Mouse (Mus musculus) MEL (cell line): ENCODE measurements at regions not wholly inside any gene's neighbourhood (a gene's known extent, or its start where the extent isn't known, plus 50 kb on each side); places are given as distances from the start of the nearest gene placed in this dataset.

Experiments
- DNase-seq: peaks from one replicate; pipeline ENCODE4 v3.0.0; 2011; ENCODE audit warnings: low read depth, low spot score
- H3K27ac ChIP-seq: 2 replicates; pipeline ENCODE4 v1.5.1; 2012; ENCODE audit warnings: low read depth, mild to moderate bottlenecking, control low read depth, low read length, moderate library complexity; ENCODE audit not compliant: control insufficient read depth
- H3K27me3 ChIP-seq, 2 experiments: fragments of 150-350 bp in 1 of 2; sonication (generic) in 1 of 2; 2 replicates each; pipeline ENCODE4 v1.6.1; 2012; ENCODE audit warnings: low read length in 2 of 2, mild to moderate bottlenecking in 2 of 2, improper control_type of control experiment in 1 of 2, moderate library complexity in 1 of 2; ENCODE audit not compliant: insufficient read depth in 2 of 2, control insufficient read depth in 1 of 2
- H3K36me3 ChIP-seq, 2 experiments: 2 replicates each; pipeline ENCODE4 v1.6.1; 2012 to 2014; ENCODE audit warnings: low read length in 2 of 2, improper control_type of control experiment in 1 of 2, inconsistent platforms in 1 of 2, mild to moderate bottlenecking in 1 of 2; ENCODE audit not compliant: insufficient read depth in 2 of 2, control insufficient read depth in 1 of 2
- H3K4me1 ChIP-seq, 2 experiments: fragments of 150-350 bp in 1 of 2; sonication (generic) in 1 of 2; 2 replicates each; pipeline ENCODE4 v1.6.1; 2012; ENCODE audit warnings: low read length in 2 of 2, improper control_type of control experiment in 1 of 2, mild to moderate bottlenecking in 1 of 2; ENCODE audit not compliant: insufficient read depth in 2 of 2, control insufficient read depth in 1 of 2
- H3K4me3 ChIP-seq, 2 experiments: fragments of 150-350 bp in 1 of 2; sonication (generic) in 1 of 2; 2 replicates each; pipeline ENCODE4 v1.5.1; 2012; ENCODE audit warnings: low read depth in 2 of 2, low read length in 2 of 2, mild to moderate bottlenecking in 2 of 2, moderate library complexity in 2 of 2, control low read depth in 1 of 2, improper control_type of control experiment in 1 of 2; ENCODE audit not compliant: control insufficient read depth in 1 of 2, insufficient read depth in 1 of 2
- H3K79me2 ChIP-seq: 2 replicates; pipeline ENCODE4 v1.6.1; 2012; ENCODE audit warnings: mild to moderate bottlenecking, low read length, moderate library complexity; ENCODE audit not compliant: control insufficient read depth, poor library complexity, insufficient read depth
- H3K9ac ChIP-seq: 2 replicates; pipeline ENCODE4 v1.6.1; 2012; ENCODE audit warnings: low read depth, mild to moderate bottlenecking, control low read depth, low read length, moderate library complexity; ENCODE audit not compliant: control insufficient read depth, poor library complexity, severe bottlenecking
- H3K9me3 ChIP-seq: fragments of 150-350 bp; sonication (generic); replicated peaks from 2 replicates; pipeline ENCODE4 v1.6.1; 2012; ENCODE audit warnings: mild to moderate bottlenecking, low read length, improper control_type of control experiment, moderate library complexity; ENCODE audit not compliant: insufficient read depth
- BHLHE40 ChIP-seq: IDR thresholded peaks from 2 replicates; pipeline ENCODE4 v1.6.1; 2012; ENCODE audit warnings: low read depth, mild to moderate bottlenecking, inconsistent platforms, low read length, improper control_type of control experiment, borderline replicate concordance
- E2F4 ChIP-seq: IDR thresholded peaks from 2 replicates; pipeline ENCODE4 v1.6.1; 2011; ENCODE audit warnings: low read depth, low read length, improper control_type of control experiment, borderline replicate concordance
- ELF1 ChIP-seq: IDR thresholded peaks from 2 replicates; pipeline ENCODE4 v1.6.1; 2014; ENCODE audit warnings: low read depth, mild to moderate bottlenecking, inconsistent platforms, low read length, improper control_type of control experiment, moderate library complexity
- ETS1 ChIP-seq: IDR thresholded peaks from 2 replicates; pipeline ENCODE4 v1.6.1; 2012; ENCODE audit warnings: low read depth, mild to moderate bottlenecking, inconsistent platforms, low read length, improper control_type of control experiment, moderate library complexity
- HCFC1 ChIP-seq: IDR thresholded peaks from 2 replicates; pipeline ENCODE4 v1.6.1; 2012; ENCODE audit warnings: low read depth, mild to moderate bottlenecking, inconsistent platforms, low read length, improper control_type of control experiment, moderate library complexity
- KAT2A ChIP-seq: conservative IDR thresholded peaks from 2 replicates; pipeline ENCODE4 v1.6.1; 2012; ENCODE audit warnings: low read depth, low read length, improper control_type of control experiment, inconsistent platforms
- MAX ChIP-seq: IDR thresholded peaks from 2 replicates; pipeline ENCODE4 v1.6.1; 2011; ENCODE audit warnings: low read length, improper control_type of control experiment
- MYC ChIP-seq: IDR thresholded peaks from 2 replicates; pipeline ENCODE4 v1.6.1; 2011; ENCODE audit warnings: low read depth, mild to moderate bottlenecking, low read length, improper control_type of control experiment, moderate library complexity
- NRF1 ChIP-seq: IDR thresholded peaks from 2 replicates; pipeline ENCODE4 v1.6.1; 2014; ENCODE audit warnings: low read depth, mild to moderate bottlenecking, inconsistent platforms, low read length, improper control_type of control experiment, moderate library complexity; ENCODE audit not compliant: poor library complexity, insufficient read depth, severe bottlenecking
- POLR2A ChIP-seq, 2 experiments: IDR thresholded peaks; 2 replicates each; pipeline ENCODE4 v1.6.1; 2011 to 2012; ENCODE audit warnings: low read length in 2 of 2, mild to moderate bottlenecking in 2 of 2, control low read depth in 1 of 2, improper control_type of control experiment in 1 of 2, low read depth in 1 of 2, moderate library complexity in 1 of 2; ENCODE audit not compliant: control insufficient read depth in 1 of 2, insufficient read depth in 1 of 2, poor library complexity in 1 of 2
- POLR2AphosphoS2 ChIP-seq: IDR thresholded peaks from 2 replicates; pipeline ENCODE4 v1.6.1; 2011; ENCODE audit warnings: low read length, improper control_type of control experiment
- POLR2AphosphoS5 ChIP-seq: IDR thresholded peaks from 2 replicates; pipeline ENCODE4 v1.6.1; 2012; ENCODE audit warnings: low read depth, borderline replicate concordance, mild to moderate bottlenecking, inconsistent platforms, low read length, moderate library complexity, mixed read lengths
- RAD21 ChIP-seq: IDR thresholded peaks from 2 replicates; pipeline ENCODE4 v1.6.1; 2011; ENCODE audit warnings: mild to moderate bottlenecking, low read depth, low read length, improper control_type of control experiment
- SIN3A ChIP-seq: IDR thresholded peaks from 2 replicates; pipeline ENCODE4 v1.6.1; 2012; ENCODE audit warnings: low read length, improper control_type of control experiment, inconsistent platforms
- SMC3 ChIP-seq: IDR thresholded peaks from 2 replicates; pipeline ENCODE4 v1.6.1; 2011; ENCODE audit warnings: low read depth, low read length, improper control_type of control experiment
- TBP ChIP-seq: IDR thresholded peaks from 2 replicates; pipeline ENCODE4 v1.8.0; 2011; ENCODE audit warnings: low read depth, low read length, improper control_type of control experiment
- UBTF ChIP-seq: IDR thresholded peaks from 2 replicates; pipeline ENCODE4 v1.6.1; 2012; ENCODE audit warnings: low read depth, mild to moderate bottlenecking, inconsistent platforms, low read length, improper control_type of control experiment, moderate library complexity, borderline replicate concordance; ENCODE audit not compliant: insufficient read depth
- USF1 ChIP-seq: IDR thresholded peaks from 2 replicates; pipeline ENCODE4 v1.6.1; 2014; ENCODE audit warnings: low read depth, mild to moderate bottlenecking, inconsistent platforms, low read length, improper control_type of control experiment, moderate library complexity
- ZC3H11A ChIP-seq: IDR thresholded peaks from 2 replicates; pipeline ENCODE4 v1.6.1; 2012; ENCODE audit warnings: low read depth, mild to moderate bottlenecking, inconsistent platforms, low read length, improper control_type of control experiment
- ZKSCAN1 ChIP-seq: IDR thresholded peaks from 2 replicates; pipeline ENCODE4 v1.6.1; 2012; ENCODE audit warnings: low read depth, mild to moderate bottlenecking, inconsistent platforms, low read length, improper control_type of control experiment, moderate library complexity
- ZMIZ1 ChIP-seq: IDR thresholded peaks from 2 replicates; pipeline ENCODE4 v1.6.1; 2012; ENCODE audit warnings: low read depth, mild to moderate bottlenecking, inconsistent platforms, low read length, improper control_type of control experiment, moderate library complexity

GRCm38 (mm10) chr4:9123396-9124031 is 884.7 kb upstream of the Car8 start:
- TF ChIP-seq NRF1 (no peak), ZKSCAN1 (no peak), RAD21 (no peak), UBTF (no peak), ELF1 (no peak), POLR2AphosphoS5 (no peak), TBP (no peak)
- TF ChIP-seq, all 39 proteins: peak for 0
- Histone ChIP-seq H3K36me3 (no peaks in the 10 kb centered on the region), H3K27me3 (no peaks in the 10 kb centered on the region; a peak in 1 of 4 replicates), H3K4me1 (no peaks in the 10 kb centered on the region), H3K4me3 (no peak overlapping the region), H3K79me2 (no peaks in the 10 kb centered on the region), H3K9ac (no peak overlapping the region), H3K27ac (no peak overlapping the region), H3K9me3 (no peaks in the 10 kb centered on the region)
- no peak for DNase-seq

- DNase-seq: no peak
- TF ChIP-seq MYC (no peak), ZC3H11A (no peak), E2F4 (no peak), POLR2AphosphoS2 (no peak)
- Histone ChIP-seq H3K9ac (no peak overlapping the region), H3K4me1 (no peaks in the 10 kb centered on the region), H3K27ac (no peak overlapping the region), H3K79me2 (no peaks in the 10 kb centered on the region), H3K27me3 (no peaks in the 10 kb centered on the region; a peak in 1 of 4 replicates), H3K9me3 (no peaks in the 10 kb centered on the region), H3K4me3 (no peak overlapping the region), H3K36me3 (no peaks in the 10 kb centered on the region)
Measured at GRCm38 (mm10) chr4:9122639-9123286, 883.9 kb upstream of the Car8 start.

GRCm38 (mm10) chr4:9116955-9117647 is 878.3 kb upstream of the Car8 start:
- no peaks in the 10 kb centered on the region for H3K9me3 ChIP-seq
- TF ChIP-seq KAT2A: no peak
- no peak for TF ChIP-seq RAD21
- no peak for TF ChIP-seq ETS1
- TF ChIP-seq ZKSCAN1: no peak
- no peak for TF ChIP-seq POLR2A (IDR thresholded peaks at IDR 0.05; ENCODE audit: control insufficient read depth in 1 of 2, insufficient read depth in 1 of 2, low read depth in 1 of 2, low read length in 2 of 2, poor library complexity in 1 of 2)
- no peak for TF ChIP-seq SIN3A
- TF ChIP-seq USF1: no peak
- TF ChIP-seq ZMIZ1: no peak
- TF ChIP-seq SMC3: no peak
- TF ChIP-seq POLR2AphosphoS5: no peak
- no peak for TF ChIP-seq ELF1
- no peak for TF ChIP-seq BHLHE40
- no peak for TF ChIP-seq MYC
- no peak for TF ChIP-seq MAX
- TF ChIP-seq POLR2AphosphoS2: no peak
- TF ChIP-seq HCFC1: no peak
- TF ChIP-seq, all 39 proteins: peak for 0
- no peak overlapping the region for H3K9ac ChIP-seq
- no peak overlapping the region for H3K27ac ChIP-seq
- no peaks in the 10 kb centered on the region for H3K27me3 ChIP-seq
- peaks cover 0 to 4% of the 10 kb centered on the region in 2 experiments; a peak in 1 of 4 replicates for H3K4me1 ChIP-seq
- 0 out of 4 replicates have a peak, but pooled peaks cover 0 to 3% of the 10 kb centered on the region in 2 experiments for H3K36me3 ChIP-seq
- H3K4me3 ChIP-seq: no peak overlapping the region
- H3K79me2 ChIP-seq: no peaks in the 10 kb centered on the region
- DNase-seq: no peak
